Mouse (Mus musculus): ENCODE measurements around the gene Rere. TPM values are rescaled to one million over a fixed set of nuclear protein-coding genes. Genes with fewer than 3 reads are reported as not detected.

Rere gene
- 15.0 and 35.9 TPM in 2 replicates for polyA plus RNA-seq (2021; fragmentation: Nextera tagmentation)
- long read RNA-seq, experiment 1, partial matches to known transcripts = 14 of 42 reads
- long read RNA-seq, experiment 1, other reads (novel, unspliced or antisense) = 28 of 42 reads
- long read RNA-seq, experiment 2, partial matches to known transcripts = 19 of 21 reads
- long read RNA-seq, experiment 2, other reads (novel, unspliced or antisense) = 2 of 21 reads

DNA sequence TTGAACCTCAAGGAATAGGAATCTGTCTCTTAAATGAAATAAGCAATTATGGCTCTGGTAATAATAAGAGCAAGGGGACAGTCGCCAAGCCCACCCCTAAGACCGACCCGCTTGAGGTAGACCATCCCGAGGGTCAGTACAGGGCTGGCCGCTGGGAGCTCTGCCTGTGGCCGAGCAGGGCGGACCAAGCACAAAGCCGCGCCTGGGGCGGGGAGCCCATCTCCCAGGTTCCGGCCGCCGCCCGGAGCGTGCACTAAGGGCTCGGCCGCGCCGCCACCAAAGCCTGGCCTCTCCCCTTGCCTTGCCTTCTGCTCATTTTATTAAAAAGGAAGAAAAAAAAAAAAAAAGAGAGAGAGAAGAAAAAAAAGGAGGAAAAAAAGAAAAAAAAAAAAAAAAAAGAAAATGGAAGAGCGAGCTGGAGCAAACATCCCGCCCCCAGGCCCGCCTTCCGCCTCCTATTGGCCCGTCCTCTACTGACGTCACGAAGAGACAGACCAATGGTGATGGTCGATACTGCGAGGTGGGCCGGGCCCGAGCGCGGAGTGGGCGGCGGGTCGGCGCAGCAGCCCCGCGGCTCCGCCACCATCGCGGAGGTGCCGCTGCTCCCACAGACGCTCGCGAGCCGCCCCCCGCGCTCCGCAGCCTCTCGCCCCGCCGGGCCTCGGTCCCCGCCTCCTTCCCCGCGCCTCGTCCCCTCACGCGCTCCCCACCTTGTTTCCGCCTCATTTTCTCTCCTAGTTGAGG, at the start of gene Rere:
Gene Rere (plus strand): TSS at position 629 of the 744 bp plus-strand sequence.

DNA sequence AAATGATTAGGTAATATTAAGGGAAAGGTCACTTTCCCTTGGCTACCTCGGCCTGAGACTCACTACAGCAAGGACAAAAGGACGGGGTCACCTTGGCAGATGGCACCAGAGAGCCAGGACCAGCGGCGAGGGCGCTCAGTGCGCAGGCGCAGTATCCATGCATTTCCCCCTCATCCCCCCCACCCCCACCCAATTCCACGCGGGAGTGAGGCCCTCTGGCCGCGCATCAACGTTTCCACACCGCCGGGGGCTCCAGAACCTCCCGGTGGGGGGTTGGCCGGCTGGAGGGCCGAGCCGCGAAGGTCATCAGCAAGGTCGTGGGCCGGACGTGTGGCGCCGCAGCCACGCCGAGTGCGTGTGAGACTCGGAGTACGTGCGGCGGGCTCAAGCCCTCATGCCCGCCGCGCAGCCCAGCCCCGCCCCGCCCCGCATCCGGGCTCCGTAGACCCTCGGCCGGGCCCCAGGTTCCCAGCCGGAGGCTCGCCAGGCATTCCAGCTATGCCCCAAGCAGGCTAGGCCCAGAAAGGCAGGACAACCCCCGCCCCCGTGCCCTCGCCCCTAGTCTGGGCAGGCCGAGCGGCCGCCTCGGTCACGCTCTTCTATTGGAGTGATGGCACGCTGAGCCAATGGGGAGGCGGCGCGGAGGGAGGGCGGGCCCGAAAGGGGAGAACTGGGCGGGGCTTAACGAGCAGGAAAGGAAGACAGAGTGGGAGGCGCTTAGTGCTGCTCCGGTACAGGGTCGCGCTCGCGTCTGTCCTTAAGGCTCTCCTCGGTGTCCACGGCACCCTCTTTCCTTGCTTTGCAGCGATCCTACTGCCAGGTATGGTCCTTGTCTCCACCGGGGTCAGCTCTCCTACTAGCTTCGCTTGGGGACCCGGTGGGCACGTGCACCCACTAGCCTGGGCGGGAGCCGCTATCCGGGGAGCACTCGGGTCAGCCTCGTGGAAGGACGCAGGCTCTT, 44.6 kb upstream of the Rere start, which contains the start of gene Eno1:
Gene Eno1 (plus strand): TSS at position 201 of the 961 bp plus-strand sequence.

DNA sequence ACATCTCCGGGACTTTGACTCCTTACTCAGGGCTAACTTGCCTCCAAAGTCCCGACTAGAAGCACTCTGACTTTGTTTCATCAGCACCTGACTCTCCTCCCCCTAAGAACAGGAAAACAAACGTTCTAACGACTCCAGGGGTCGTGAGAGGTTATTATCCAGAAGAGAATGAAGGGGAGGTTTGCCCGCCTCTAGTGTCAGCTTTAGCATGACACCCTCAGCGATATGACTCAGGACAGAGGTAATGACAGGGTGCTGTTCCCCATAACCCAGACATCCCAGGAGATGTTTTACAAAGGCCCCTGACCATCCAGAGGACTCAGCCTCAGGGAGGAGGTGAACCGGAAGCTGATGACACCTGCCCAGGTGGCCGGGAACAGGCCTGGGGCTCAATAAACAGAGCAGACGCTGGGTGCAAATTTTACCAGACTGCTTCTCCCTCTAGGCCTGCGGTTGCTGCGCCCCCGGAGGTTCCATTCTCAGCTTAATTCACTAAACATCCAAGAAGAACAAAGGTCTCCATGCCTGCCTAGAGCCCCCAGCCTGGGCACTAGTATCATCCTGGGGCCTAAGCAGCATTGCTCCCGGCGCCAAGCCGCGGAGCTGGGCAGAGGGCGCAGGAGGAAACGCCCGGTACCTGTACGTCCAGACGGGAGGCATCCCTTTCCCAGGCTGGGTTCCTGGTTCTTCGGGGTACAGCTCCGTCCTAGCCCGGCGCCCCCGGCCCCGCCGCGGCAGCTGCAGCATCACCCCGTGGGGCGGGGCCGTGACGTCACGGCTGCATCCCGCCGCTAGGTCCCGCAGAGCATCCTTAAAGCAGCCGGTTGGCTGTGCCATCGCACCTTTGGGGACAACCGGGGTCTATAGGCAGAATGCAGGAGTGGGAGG, 370.2 kb downstream of the Rere start, which contains the start of gene Slc45a1:
Gene Slc45a1 (minus strand): TSS at position 785 of the 888 bp plus-strand sequence.

Other genes starting within 250 kb of the Rere start
- gene Gpr157, start 194.3 kb upstream of the Rere start, polyA plus RNA-seq (2021; fragmentation: Nextera tagmentation) = 0.29 and 0.43 TPM in 2 replicates
- gene Slc2a5, start 162.4 kb upstream of the Rere start, polyA plus RNA-seq (2021; fragmentation: Nextera tagmentation) = 6.1 and 8.7 TPM in 2 replicates
- gene Slc2a7, start 132.7 kb upstream of the Rere start, polyA plus RNA-seq (2021; fragmentation: Nextera tagmentation) = not detected in 2 replicates
- not detected in 2 replicates for gene Car6, start 80.3 kb upstream of the Rere start, polyA plus RNA-seq (2021; fragmentation: Nextera tagmentation)
- gene Eno1, start 44.9 kb upstream of the Rere start, polyA plus RNA-seq (2021; fragmentation: Nextera tagmentation) = 853 and 1,023 TPM in 2 replicates